Mouse (Mus musculus): Measurements from ENCODE around the gene Gtpbp1. TPM values are rescaled to one million over a fixed set of nuclear protein-coding genes. Genes with fewer than 3 reads are reported as not detected.

The Gtpbp1 gene
- total RNA-seq, 2 experiments from 2014 or later = 30.3 to 33.2 TPM

GRCm38 (mm10) chr15:79745883-79746282 lies 55.2 kb downstream of the Gtpbp1 start:
- no peak for DNase-seq
- intact Hi-C loops (cut with DNase I) = no loop called here

- no peak for DNase-seq
- intact Hi-C loops (cut with DNase I) = no loop called here
Measured at GRCm38 (mm10) chr15:79747998-79748397, 57.4 kb downstream of the Gtpbp1 start.

DNA sequence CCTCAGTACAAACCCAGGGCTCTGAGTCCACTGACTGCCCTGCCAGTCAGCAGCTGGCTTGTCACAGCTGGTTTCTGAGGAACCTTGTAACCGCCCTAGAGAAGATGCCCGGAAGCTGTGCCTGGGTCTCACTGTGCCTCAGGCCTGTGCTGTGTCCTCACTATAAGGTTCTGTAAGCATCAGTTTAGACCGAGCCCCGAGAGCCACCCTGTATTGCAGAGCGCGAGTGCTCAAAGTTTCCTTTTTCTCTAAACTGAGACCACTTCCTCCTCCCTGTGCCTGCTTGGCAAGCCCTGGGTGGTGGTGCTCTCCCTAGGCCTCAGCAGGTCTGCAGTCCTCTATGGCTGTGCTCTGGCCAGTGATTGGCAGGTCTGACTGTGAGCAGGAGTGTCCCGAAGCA lies 58.5 kb downstream of the Gtpbp1 start:
- no peak for DNase-seq
- intact Hi-C loops (cut with DNase I) = no loop called here

- DNase-seq = no peak
- intact Hi-C loops (cut with DNase I) = loop anchor here (5.0 kb wide), 4 partner anchors 42 to 327 kb away; no protein-coding TSS in a partner anchor
Measured at GRCm38 (mm10) chr15:79750266-79750665, 59.6 kb downstream of the Gtpbp1 start.

GRCm38 (mm10) chr15:79751772-79752171 lies 61.1 kb downstream of the Gtpbp1 start:
- intact Hi-C loops (cut with DNase I) = loop anchor here (2.0 to 5.0 kb wide), 5 partner anchors 41 to 326 kb away; no protein-coding TSS in a partner anchor

DNA sequence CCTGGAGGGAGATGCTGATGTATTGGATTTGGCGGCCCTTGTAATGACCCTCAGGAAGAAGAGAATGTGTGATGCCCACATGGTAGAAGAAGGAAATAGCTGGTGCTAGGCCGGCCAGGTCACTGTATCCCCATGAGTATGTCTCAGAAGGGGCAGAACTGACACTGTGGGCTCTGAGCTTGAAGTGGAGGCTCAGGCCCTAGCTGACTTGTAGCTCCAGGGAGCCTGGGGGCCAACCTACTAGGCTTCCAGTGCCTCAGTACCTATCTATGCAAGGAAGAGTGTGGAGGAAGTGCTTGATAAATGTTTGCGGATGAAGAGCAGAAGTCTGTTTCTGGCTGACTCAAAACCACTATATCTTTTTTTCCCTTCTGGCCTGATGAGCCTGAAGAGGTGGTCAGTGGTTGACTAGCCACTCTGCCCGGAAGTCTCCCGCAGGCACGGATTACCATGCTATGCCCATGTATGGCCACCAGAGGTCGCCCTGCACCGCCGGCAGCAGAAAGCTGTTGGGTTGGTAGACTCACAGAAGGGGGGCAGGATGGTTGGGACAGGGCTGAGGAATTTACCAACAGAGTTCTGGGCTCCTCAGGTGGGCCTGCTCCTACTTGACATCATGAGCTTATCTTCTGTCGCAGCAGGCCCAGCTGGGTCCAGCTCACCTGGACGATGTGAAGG lies 62.2 kb downstream of the Gtpbp1 start:
- intact Hi-C loops (cut with DNase I) = loop anchor here (2.0 to 5.0 kb wide), 5 partner anchors 39 to 324 kb away; no protein-coding TSS in a partner anchor

More at GRCm38 (mm10) chr15:79751772-79752171, 61.1 kb downstream of the Gtpbp1 start:
- DNase-seq = no peak

GRCm38 (mm10) chr15:79753420-79753752 lies 62.7 kb downstream of the Gtpbp1 start:
- intact Hi-C loops (cut with DNase I) = loop anchor here (2.0 to 5.0 kb wide), 5 partner anchors 39 to 324 kb away; no protein-coding TSS in a partner anchor
- DNase-seq = no peak

More for the DNA sequence above, 62.2 kb downstream of the Gtpbp1 start:
- peak; percentile 81 to 89 for DNase-seq

- intact Hi-C loops (cut with DNase I) = loop anchor here (2.0 to 5.0 kb wide), 5 partner anchors 38 to 323 kb away; no protein-coding TSS in a partner anchor
- DNase-seq = no peak
Measured at GRCm38 (mm10) chr15:79753873-79754272, 63.2 kb downstream of the Gtpbp1 start.

GRCm38 (mm10) chr15:79755176-79755575 lies 64.5 kb downstream of the Gtpbp1 start:
- no peak for DNase-seq
- intact Hi-C loops (cut with DNase I) = no loop called here

DNA sequence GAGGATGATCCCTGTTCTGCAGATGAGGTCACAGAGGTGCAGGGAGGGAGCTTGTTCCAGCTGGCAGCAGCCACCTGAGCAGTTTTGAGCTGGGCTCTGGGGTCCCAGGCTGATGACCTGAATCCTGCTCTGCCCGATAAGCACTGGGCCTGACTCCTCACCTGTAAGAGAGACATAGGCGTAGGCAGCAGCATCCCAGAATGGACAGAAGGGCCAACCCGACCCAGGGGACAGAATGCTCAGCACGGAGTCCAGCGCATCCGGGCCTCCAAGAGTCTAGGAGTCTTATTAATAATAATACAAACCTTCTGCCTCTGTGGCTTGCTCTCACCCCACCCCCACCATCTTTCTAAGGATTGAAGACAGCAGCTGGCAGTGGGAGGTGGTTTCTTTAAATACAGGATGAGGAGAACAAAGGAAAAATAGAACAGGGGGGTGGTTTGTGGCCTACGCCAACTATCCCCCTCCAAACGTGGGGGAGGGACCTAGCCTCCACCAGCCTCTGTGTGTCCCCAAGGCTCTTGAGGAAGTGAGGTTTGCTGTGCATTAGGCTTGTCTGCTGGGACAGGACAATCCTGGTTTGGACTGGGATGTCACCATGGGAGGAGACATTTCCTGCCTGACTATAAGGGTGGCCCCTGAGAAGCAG lies 65.5 kb downstream of the Gtpbp1 start:
- no peak for DNase-seq
- intact Hi-C loops (cut with DNase I) = no loop called here

DNA sequence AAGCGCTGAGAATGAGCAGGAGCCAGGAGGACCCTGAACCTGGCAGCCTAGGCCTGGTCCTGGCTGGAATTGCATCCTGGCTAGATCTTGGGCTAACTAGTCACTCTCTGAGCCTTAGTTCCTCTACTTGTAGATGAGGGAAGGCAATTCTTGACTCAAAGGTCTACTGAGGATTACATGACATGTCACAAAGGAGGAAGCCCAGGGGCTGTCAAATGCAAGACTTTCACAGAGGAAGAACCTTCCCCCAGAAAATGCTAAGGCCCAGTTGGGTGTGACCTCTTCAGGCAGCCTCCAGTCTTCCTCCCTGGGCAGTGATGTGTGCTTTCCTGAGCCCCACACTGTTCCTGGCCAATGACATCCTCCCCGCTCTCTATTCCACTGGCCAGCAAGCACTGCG lies 66.5 kb downstream of the Gtpbp1 start:
- DNase-seq = no peak
- intact Hi-C loops (cut with DNase I) = no loop called here

- no peak for DNase-seq
- intact Hi-C loops (cut with DNase I) = no loop called here
Measured at GRCm38 (mm10) chr15:79760956-79761355, 70.3 kb downstream of the Gtpbp1 start.

DNA sequence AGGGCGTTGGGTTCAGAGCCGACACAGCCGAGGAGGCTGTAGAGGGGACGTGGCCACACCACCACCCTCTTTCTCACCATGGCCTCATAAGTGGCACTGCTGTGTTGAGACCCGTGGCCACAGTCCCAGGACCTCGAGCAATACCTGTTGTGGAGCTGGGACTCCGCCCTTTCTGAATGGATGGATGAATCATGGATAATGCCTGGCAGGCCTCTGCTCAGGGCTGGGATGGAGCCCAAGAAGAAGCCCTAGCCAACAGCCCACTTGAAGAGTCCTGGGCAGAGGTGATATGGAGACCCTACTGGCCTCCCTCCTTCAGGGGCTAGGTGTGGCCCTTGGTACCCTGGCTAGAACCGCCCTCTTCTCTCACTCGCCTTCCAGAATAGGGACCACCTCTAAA lies 72.4 kb downstream of the Gtpbp1 start:
- intact Hi-C loops (cut with DNase I) = no loop called here
- no peak for DNase-seq

DNA sequence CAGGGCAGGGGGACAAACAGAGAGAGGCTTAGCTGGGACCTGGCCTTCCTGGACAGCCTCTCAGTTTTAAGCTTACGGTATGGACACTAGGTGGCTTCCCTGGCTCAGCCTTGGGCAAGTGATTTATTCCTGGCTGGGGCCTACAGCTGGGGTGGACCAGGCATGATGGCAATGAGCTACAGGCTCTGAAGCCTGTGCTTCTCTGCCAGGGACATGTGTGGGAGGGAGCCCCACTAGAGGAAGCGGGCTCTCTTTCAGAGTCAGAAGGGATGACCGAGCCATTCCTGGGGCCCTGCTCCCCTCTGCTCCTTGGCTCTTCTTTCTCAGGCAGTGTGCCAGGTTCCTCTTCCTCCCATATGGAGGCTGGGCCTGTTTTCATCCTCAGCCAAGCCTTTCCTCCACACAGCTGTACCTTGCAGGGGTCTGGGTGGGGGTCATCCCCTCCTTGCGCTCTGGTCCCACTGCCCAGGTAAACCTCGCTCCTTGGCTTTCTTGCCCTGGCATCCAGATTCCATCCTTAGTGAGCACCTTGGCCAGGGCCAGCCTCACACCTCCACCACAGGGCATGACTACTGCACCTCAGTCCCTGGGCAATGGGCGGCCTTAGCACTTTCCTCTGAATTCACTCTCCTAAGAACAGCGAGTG lies 73.1 kb downstream of the Gtpbp1 start:
- DNase-seq = no peak
- intact Hi-C loops (cut with DNase I) = no loop called here

DNA sequence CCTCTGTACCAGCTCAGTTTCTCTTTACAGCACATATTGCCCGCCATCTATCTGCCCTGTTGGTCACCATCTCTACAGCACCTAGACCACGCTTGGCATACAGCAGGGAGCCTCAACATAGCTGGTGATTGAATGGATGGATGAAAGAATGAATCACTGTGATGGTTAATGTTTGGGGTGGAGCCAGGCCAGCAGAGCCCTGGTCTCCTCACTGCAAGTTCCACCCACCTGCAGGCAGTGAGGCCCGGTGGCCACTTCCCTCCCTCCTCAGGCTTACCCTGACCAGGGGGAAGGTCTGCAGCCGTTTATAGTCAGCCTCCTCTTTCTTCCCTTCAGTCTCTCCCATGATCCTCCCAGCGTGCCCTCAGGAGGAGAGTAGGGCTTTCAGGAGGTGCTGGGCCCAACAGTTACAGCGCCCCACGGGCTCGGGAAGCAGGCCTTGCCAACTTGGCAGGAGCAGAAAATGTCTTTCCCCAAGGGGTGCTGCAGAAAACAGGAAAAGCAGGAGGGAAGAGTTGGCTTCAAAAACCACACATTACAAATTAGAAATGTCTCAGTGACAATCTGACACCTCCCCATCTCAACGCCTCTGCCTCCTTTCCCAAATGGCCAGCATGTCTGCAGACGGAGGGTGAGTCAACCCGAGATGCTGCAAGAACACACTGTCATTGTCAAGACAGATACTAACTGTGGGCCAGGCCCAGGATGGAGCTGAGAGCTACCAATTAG lies 74.1 kb downstream of the Gtpbp1 start:
- intact Hi-C loops (cut with DNase I) = no loop called here
- DNase-seq = no peak

DNA sequence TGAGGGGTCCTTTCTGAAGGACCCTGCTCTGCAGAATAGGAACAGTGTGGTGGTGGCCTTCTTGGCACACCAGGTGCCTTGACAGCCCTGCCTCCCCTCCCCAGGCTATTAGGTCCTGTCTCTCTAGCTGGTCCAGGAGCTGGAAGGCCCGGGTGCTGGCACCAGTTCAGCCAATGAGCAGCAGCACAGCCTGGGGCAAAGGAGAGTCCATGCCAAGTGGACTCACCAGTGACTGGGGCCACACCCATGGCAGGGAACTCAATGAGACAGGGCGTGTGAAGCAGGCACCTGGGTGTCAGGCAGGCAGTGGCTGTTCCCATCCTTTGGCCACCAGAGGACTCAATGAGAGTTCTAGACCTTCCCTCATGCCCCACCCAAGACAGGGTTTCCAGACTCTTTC lies 74.7 kb downstream of the Gtpbp1 start:
- no peak for DNase-seq
- intact Hi-C loops (cut with DNase I) = no loop called here

- DNase-seq = no peak
- intact Hi-C loops (cut with DNase I) = no loop called here
Measured at GRCm38 (mm10) chr15:79766168-79766567, 75.5 kb downstream of the Gtpbp1 start.

DNA sequence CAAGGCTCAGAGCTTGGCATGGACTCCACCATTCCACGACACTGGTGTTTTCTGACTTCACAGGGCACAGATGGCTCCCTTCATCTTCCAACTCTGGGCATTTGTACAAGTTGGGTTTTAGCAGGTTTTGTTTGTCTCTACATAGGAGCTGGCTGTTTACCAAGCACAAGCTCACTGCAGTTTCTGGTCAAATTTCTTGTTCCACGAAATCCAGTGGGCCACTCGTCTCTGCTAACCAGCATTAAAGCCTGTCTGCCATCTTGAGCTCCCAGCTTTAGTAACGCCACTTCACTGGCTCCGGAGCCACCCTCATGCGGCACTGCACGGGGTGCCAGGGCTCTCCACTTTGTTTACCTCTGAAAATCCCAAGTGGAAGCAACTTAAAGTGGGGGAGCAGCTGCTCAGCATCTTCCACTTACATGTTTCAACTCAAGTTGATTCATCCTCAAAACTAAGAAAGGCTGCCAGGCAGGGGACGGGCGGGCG lies 76.0 kb downstream of the Gtpbp1 start:
- DNase-seq = no peak
- intact Hi-C loops (cut with DNase I) = no loop called here

- DNase-seq = no peak
- intact Hi-C loops (cut with DNase I) = no loop called here
Measured at GRCm38 (mm10) chr15:79767327-79767961, 76.8 kb downstream of the Gtpbp1 start.

DNA sequence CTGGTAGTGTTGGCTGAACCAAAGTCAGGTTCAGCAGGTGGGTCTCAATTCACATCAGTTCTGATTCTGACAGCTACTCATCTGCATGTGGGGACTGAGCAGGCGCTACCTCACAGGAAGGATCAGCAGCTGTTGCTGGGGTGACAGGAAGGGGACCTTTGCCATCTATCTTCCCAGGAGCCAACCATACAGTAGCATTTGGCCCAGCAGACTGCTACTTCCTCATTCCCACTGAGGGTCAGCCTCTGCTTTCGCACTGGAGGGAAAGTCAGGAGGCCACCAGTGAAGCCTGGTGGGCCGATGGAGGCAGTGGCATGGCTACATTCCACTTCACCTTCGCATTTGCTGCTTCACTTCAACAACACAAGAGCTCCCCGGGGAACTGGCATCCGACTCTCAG lies 77.7 kb downstream of the Gtpbp1 start:
- intact Hi-C loops (cut with DNase I) = no loop called here
- DNase-seq = no peak

Data from heart, postnatal 14 days (tissue).